Comparison of ENCODE assay signal across 23 mouse cellular contexts in genomic region chr4:148185819-148186218, GRCm38 (mm10). TPM values are rescaled to one million over a fixed set of nuclear protein-coding genes. Genes with fewer than 3 reads are reported as not detected.
A peak's percentile ranks its signal among the peaks of the same experiment; 100 is the strongest.
DNase-seq lines count a peak whose midpoint lies in the region; ATAC-seq and TF ChIP-seq lines count a peak whose summit lies in the region.
"Had no signal": no experiment of that assay in that cellular context is flagged by ENCODE, and none has a peak within 500 bp of the region (broad histone marks: within the 10 kb centered on the region; RNA-seq: fewer than 3 reads in every experiment).

No protein-coding gene starts in this region.

- no peaks in the 10 kb centered on the region for H3K27me3 ChIP-seq in intestine, postnatal 0 days (replicated peaks; ENCODE audit: control insufficient read depth, insufficient read depth, low read length)
- H3K27me3 ChIP-seq in intestine, embryonic 16.5 days (replicated peaks; ENCODE audit: control insufficient read depth, insufficient read depth, low read length), result peaks cover under 1% of the 10 kb centered on the region; the same call in 1 of the 2 replicates
- H3K27me3 ChIP-seq in midbrain, postnatal 0 days (ENCODE audit: insufficient read depth, low read length), result no peaks in the 10 kb centered on the region
- no peaks in the 10 kb centered on the region for H3K27me3 ChIP-seq in midbrain, embryonic 11.5 days (ENCODE audit: control insufficient read depth, insufficient read depth, low read length)
- no peaks in the 10 kb centered on the region; a peak in 2 of 4 replicates for H3K27me3 ChIP-seq in MEL (ENCODE audit: control insufficient read depth in 1 of 2, insufficient read depth in 2 of 2, low read length in 2 of 2)
- no peaks in the 10 kb centered on the region for H3K27me3 ChIP-seq in thymus, adult 2 months (ENCODE audit: control insufficient read depth, insufficient read depth, low read length)
- H3K27me3 ChIP-seq: hindbrain, embryonic 15.5 days; limb, embryonic 15.5 days had no signal

- TF ChIP-seq POLR2A in MEL (IDR thresholded peaks at IDR 0.05; ENCODE audit: control insufficient read depth in 1 of 2, insufficient read depth in 1 of 2, low read depth in 1 of 2, low read length in 2 of 2, poor library complexity in 1 of 2), result no peak
- TF ChIP-seq POLR2A in thymus, adult 2 months (IDR thresholded peaks at IDR 0.05; ENCODE audit: control insufficient read depth, extremely low read depth, insufficient read depth, low read length, poor library complexity), result no peak

- TF ChIP-seq RAD21 in MEL (IDR thresholded peaks at IDR 0.05; ENCODE audit: low read depth, low read length), result peak; percentile 3; the same call in 1 of the 2 replicates

- no peak for DNase-seq in midbrain, postnatal 0 days (ENCODE audit: low spot score)
- DNase-seq in midbrain, embryonic 11.5 days (ENCODE audit: low spot score, missing footprints), result no peak
- DNase-seq in MEL (ENCODE audit: low read depth, low spot score), result peak; percentile 35
- peak; percentile 36 for DNase-seq in testis, postnatal 14 days (ENCODE audit: low spot score)
- no peak for DNase-seq in thymus, adult 2 months
- DNase-seq: adrenal gland, adult 2 months; cerebellum, adult 11-12 months; gastrocnemius, postnatal 14 days; heart, postnatal 14 days; kidney, adult 2 months; kidney, postnatal 25 days; right cerebral cortex, adult 18-20 months; thymus, postnatal 36 days had no signal

- TF ChIP-seq EP300 in MEL (IDR thresholded peaks at IDR 0.05; ENCODE audit: low read depth in 1 of 2, low read length in 2 of 2), result no peak

- no peak overlapping the region for H3K9ac ChIP-seq in intestine, postnatal 0 days (ENCODE audit: low read depth, low read length)
- no peak overlapping the region for H3K9ac ChIP-seq in intestine, embryonic 16.5 days (ENCODE audit: low read depth, low read length)
- H3K9ac ChIP-seq in midbrain, postnatal 0 days (replicated peaks; ENCODE audit: low read length, poor library complexity, severe bottlenecking), result no peak overlapping the region
- no peak overlapping the region for H3K9ac ChIP-seq in midbrain, embryonic 11.5 days (ENCODE audit: low read length)
- H3K9ac ChIP-seq in MEL (ENCODE audit: control insufficient read depth, low read depth, low read length, poor library complexity, severe bottlenecking), result no peak overlapping the region
- H3K9ac ChIP-seq: embryonic facial prominence, embryonic 12.5 days; forebrain, embryonic 15.5 days; hindbrain, embryonic 15.5 days; limb, embryonic 15.5 days; stomach, embryonic 15.5 days had no signal

- no peak overlapping the region for H3K4me3 ChIP-seq in intestine, postnatal 0 days (ENCODE audit: low read depth, low read length)
- H3K4me3 ChIP-seq in intestine, embryonic 16.5 days (ENCODE audit: low read length), result no peak overlapping the region
- no peak overlapping the region for H3K4me3 ChIP-seq in midbrain, postnatal 0 days (ENCODE audit: low read depth, low read length)
- H3K4me3 ChIP-seq in midbrain, embryonic 11.5 days (ENCODE audit: low read depth, low read length), result no peak overlapping the region
- no peak overlapping the region for H3K4me3 ChIP-seq in MEL (ENCODE audit: control insufficient read depth in 1 of 2, insufficient read depth in 1 of 2, low read depth in 2 of 2, low read length in 2 of 2)
- H3K4me3 ChIP-seq in thymus, adult 2 months (ENCODE audit: control insufficient read depth, insufficient read depth, low read length), result no peak overlapping the region
- H3K4me3 ChIP-seq: embryonic facial prominence, embryonic 12.5 days; forebrain, embryonic 15.5 days; hindbrain, embryonic 15.5 days; limb, embryonic 15.5 days; megakaryocyte, embryonic 14.5 days; stomach, embryonic 15.5 days had no signal

- H3K27ac ChIP-seq in intestine, postnatal 0 days (ENCODE audit: low read depth, low read length), result no peak overlapping the region
- H3K27ac ChIP-seq in intestine, embryonic 16.5 days (ENCODE audit: low read length), result no peak overlapping the region
- no peak overlapping the region for H3K27ac ChIP-seq in midbrain, postnatal 0 days (ENCODE audit: low read depth, low read length)
- no peak overlapping the region for H3K27ac ChIP-seq in midbrain, embryonic 11.5 days (ENCODE audit: low read depth, low read length)
- no peak overlapping the region for H3K27ac ChIP-seq in MEL (ENCODE audit: control insufficient read depth, low read depth, low read length)
- no peak overlapping the region for H3K27ac ChIP-seq in thymus, adult 2 months (ENCODE audit: control insufficient read depth, insufficient read depth, low read length)
- H3K27ac ChIP-seq: embryonic facial prominence, embryonic 12.5 days; forebrain, embryonic 15.5 days; hindbrain, embryonic 15.5 days; limb, embryonic 15.5 days; stomach, embryonic 15.5 days had no signal

- no peaks in the 10 kb centered on the region for H3K4me1 ChIP-seq in intestine, postnatal 0 days (replicated peaks; ENCODE audit: control insufficient read depth, insufficient read depth, low read length)
- no peaks in the 10 kb centered on the region for H3K4me1 ChIP-seq in intestine, embryonic 16.5 days (ENCODE audit: control insufficient read depth, insufficient read depth, low read length)
- no peaks in the 10 kb centered on the region for H3K4me1 ChIP-seq in midbrain, postnatal 0 days (ENCODE audit: insufficient read depth, low read length)
- no peaks in the 10 kb centered on the region; the same call in 1 of the 2 replicates for H3K4me1 ChIP-seq in midbrain, embryonic 11.5 days (ENCODE audit: control insufficient read depth, insufficient read depth, low read length)
- no peaks in the 10 kb centered on the region for H3K4me1 ChIP-seq in MEL (ENCODE audit: control insufficient read depth in 1 of 2, insufficient read depth in 2 of 2, low read length in 2 of 2)
- no peaks in the 10 kb centered on the region for H3K4me1 ChIP-seq in thymus, adult 2 months (replicated peaks; ENCODE audit: control insufficient read depth, insufficient read depth, low read length)
- H3K4me1 ChIP-seq: forebrain, embryonic 15.5 days; megakaryocyte, embryonic 14.5 days; stomach, embryonic 15.5 days had no signal

- no peaks in the 10 kb centered on the region for H3K9me3 ChIP-seq in intestine, postnatal 0 days (ENCODE audit: control insufficient read depth)
- no peaks in the 10 kb centered on the region for H3K9me3 ChIP-seq in intestine, embryonic 16.5 days (ENCODE audit: control insufficient read depth, low read length)
- no peaks in the 10 kb centered on the region for H3K9me3 ChIP-seq in midbrain, postnatal 0 days (ENCODE audit: low read length)
- no peaks in the 10 kb centered on the region for H3K9me3 ChIP-seq in midbrain, embryonic 11.5 days (ENCODE audit: control insufficient read depth, low read length)
- H3K9me3 ChIP-seq in MEL (replicated peaks; ENCODE audit: insufficient read depth, low read length), result no peaks in the 10 kb centered on the region
- H3K9me3 ChIP-seq: embryonic facial prominence, embryonic 12.5 days; forebrain, embryonic 15.5 days; hindbrain, embryonic 15.5 days; limb, embryonic 15.5 days; stomach, embryonic 15.5 days had no signal

- TF ChIP-seq CTCF in intestine, postnatal 0 days (IDR thresholded peaks at IDR 0.05; ENCODE audit: low read depth), result peak; percentile 14; the same call in 1 of the 2 replicates
- peak; percentile 52 for TF ChIP-seq CTCF in midbrain, postnatal 0 days (IDR thresholded peaks at IDR 0.05)
- peak; percentile 53 to 63 (median 58) for TF ChIP-seq CTCF in MEL (IDR thresholded peaks at IDR 0.05 in 2 of 3, conservative IDR thresholded peaks at IDR 0.05 in 1 of 3; ENCODE audit: control insufficient read depth in 1 of 3, insufficient read depth in 1 of 3, low read depth in 2 of 3, low read length in 3 of 3, poor library complexity in 1 of 3, severe bottlenecking in 1 of 3)
- TF ChIP-seq CTCF in thymus, adult 2 months (IDR thresholded peaks at IDR 0.05; ENCODE audit: borderline replicate concordance, control insufficient read depth, extremely low read depth, insufficient read depth, low read length, poor library complexity), result no peak

- no peak for ATAC-seq in intestine, postnatal 0 days
- no peak for ATAC-seq in intestine, embryonic 16.5 days
- ATAC-seq in midbrain, postnatal 0 days (ENCODE audit: low FRiP score), result no peak
- ATAC-seq in midbrain, embryonic 11.5 days (ENCODE audit: low FRiP score), result no peak
- ATAC-seq: forebrain, embryonic 15.5 days; midbrain, embryonic 16.5 days had no signal

- WGBS in intestine, postnatal 0 days, result 58% methylated on average over 4 of the region's 4 CpGs
- WGBS in intestine, embryonic 16.5 days, result 64% methylated on average over 4 of the region's 4 CpGs
- 72% methylated on average over 4 of the region's 4 CpGs for WGBS in midbrain, postnatal 0 days
- 70% methylated on average over 4 of the region's 4 CpGs for WGBS in midbrain, embryonic 11.5 days
- 69% methylated on average over 4 of the region's 4 CpGs for WGBS in thymus, adult 2 months

- no peak overlapping the region for H3K4me2 ChIP-seq in intestine, postnatal 0 days (replicated peaks; ENCODE audit: low read depth)
- H3K4me2 ChIP-seq in intestine, embryonic 16.5 days (ENCODE audit: low read depth, low read length), result no peak overlapping the region
- no peak overlapping the region for H3K4me2 ChIP-seq in midbrain, postnatal 0 days (ENCODE audit: low read depth, low read length, poor library complexity, severe bottlenecking)
- no peak overlapping the region for H3K4me2 ChIP-seq in midbrain, embryonic 11.5 days
- H3K4me2 ChIP-seq: embryonic facial prominence, embryonic 12.5 days; forebrain, embryonic 15.5 days; heart, embryonic 11.5 days; hindbrain, embryonic 15.5 days; limb, embryonic 15.5 days; stomach, embryonic 15.5 days had no signal

- H3K79me2 ChIP-seq in MEL (ENCODE audit: control insufficient read depth, insufficient read depth, low read length, poor library complexity), result no peaks in the 10 kb centered on the region

- H3K36me3 ChIP-seq in intestine, postnatal 0 days (ENCODE audit: control insufficient read depth, insufficient read depth), result no peaks in the 10 kb centered on the region
- H3K36me3 ChIP-seq in intestine, embryonic 16.5 days (ENCODE audit: control insufficient read depth, insufficient read depth, low read length), result no peaks in the 10 kb centered on the region
- H3K36me3 ChIP-seq in midbrain, postnatal 0 days (ENCODE audit: insufficient read depth, low read length), result no peaks in the 10 kb centered on the region
- H3K36me3 ChIP-seq in midbrain, embryonic 11.5 days (ENCODE audit: control insufficient read depth, insufficient read depth, low read length), result no peaks in the 10 kb centered on the region
- no peaks in the 10 kb centered on the region for H3K36me3 ChIP-seq in MEL (ENCODE audit: control insufficient read depth in 1 of 2, insufficient read depth in 2 of 2, low read length in 2 of 2)
- H3K36me3 ChIP-seq in thymus, adult 2 months (ENCODE audit: control insufficient read depth, insufficient read depth, low read length), result no peaks in the 10 kb centered on the region
- H3K36me3 ChIP-seq: embryonic facial prominence, embryonic 12.5 days; forebrain, embryonic 15.5 days; hindbrain, embryonic 15.5 days; limb, embryonic 15.5 days; stomach, embryonic 15.5 days had no signal

RNA-seq across cellular contexts. Expression of gene Fbxo2, which starts 25.4 kb away (rescaled TPM):
- 0.44 and 0.76 TPM in 2 replicates for polyA plus RNA-seq in intestine, postnatal 0 days (2015; fragmentation: Nextera tagmentation; extraction: Ambion mirVana)
- polyA plus RNA-seq in intestine, embryonic 16.5 days (2015; fragmentation: Nextera tagmentation; extraction: Ambion mirVana), result 0.34 and 0.64 TPM in 2 replicates
- total RNA-seq in midbrain, postnatal 0 days (2014; rRNA removed), result 13.5 and 17.5 TPM in 2 replicates
- 17.0 and 18.1 TPM in 2 replicates for polyA plus RNA-seq in midbrain, postnatal 0 days (2015; fragmentation: Nextera tagmentation; extraction: Ambion mirVana)
- 0.58 and 1.1 TPM in 2 replicates for polyA plus RNA-seq in midbrain, embryonic 11.5 days (2014; fragmentation: Nextera tagmentation; extraction: Ambion mirVana)
- total RNA-seq in MEL (2012; rRNA removed), result 0.35 and 0.46 TPM in 2 replicates
- 1 to 10 TPM in 1 of 2 experiments, not detected in 1; 2.7 TPM for polyA plus RNA-seq in MEL (2012; ENCODE audit: insufficient read depth in 1 of 2, insufficient read length in 2 of 2, low read depth in 1 of 2, low replicate concordance in 2 of 2, missing spikeins in 1 of 2)
- polyA plus RNA-seq in thymus, adult 2 months (2012; rRNA removed), result 0.66 and 1.5 TPM in 2 replicates
- total RNA-seq: gastrocnemius, postnatal 14 days; heart, postnatal 14 days had no signal

RNA-seq across cellular contexts. Expression of gene Fbxo44, which starts 25.5 kb away (rescaled TPM):
- 7.7 and 9.3 TPM in 2 replicates for polyA plus RNA-seq in intestine, postnatal 0 days (2015; fragmentation: Nextera tagmentation; extraction: Ambion mirVana)
- polyA plus RNA-seq in intestine, embryonic 16.5 days (2015; fragmentation: Nextera tagmentation; extraction: Ambion mirVana), result 6.8 and 7.3 TPM in 2 replicates
- total RNA-seq in midbrain, postnatal 0 days (2014; rRNA removed), result 169 and 189 TPM in 2 replicates
- 107 and 116 TPM in 2 replicates for polyA plus RNA-seq in midbrain, postnatal 0 days (2015; fragmentation: Nextera tagmentation; extraction: Ambion mirVana)
- polyA plus RNA-seq in midbrain, embryonic 11.5 days (2014; fragmentation: Nextera tagmentation; extraction: Ambion mirVana), result 65.3 and 71.4 TPM in 2 replicates
- 2.3 and 3.2 TPM in 2 replicates for total RNA-seq in MEL (2012; rRNA removed)
- 1 to 10 TPM in 1 of 2 experiments, not detected in 1; 6.2 TPM for polyA plus RNA-seq in MEL (2012; ENCODE audit: insufficient read depth in 1 of 2, insufficient read length in 2 of 2, low read depth in 1 of 2, low replicate concordance in 2 of 2, missing spikeins in 1 of 2)
- polyA plus RNA-seq in thymus, adult 2 months (2012; rRNA removed), result 31.2 and 34.5 TPM in 2 replicates

RNA-seq across cellular contexts. Expression of gene Fbxo6, which starts 33.9 kb away (rescaled TPM):
- polyA plus RNA-seq in intestine, postnatal 0 days (2015; fragmentation: Nextera tagmentation; extraction: Ambion mirVana), result 55.4 and 60.6 TPM in 2 replicates
- 22.7 and 23.8 TPM in 2 replicates for polyA plus RNA-seq in intestine, embryonic 16.5 days (2015; fragmentation: Nextera tagmentation; extraction: Ambion mirVana)
- total RNA-seq in midbrain, postnatal 0 days (2014; rRNA removed), result 23.4 and 27.7 TPM in 2 replicates
- polyA plus RNA-seq in midbrain, postnatal 0 days (2015; fragmentation: Nextera tagmentation; extraction: Ambion mirVana), result 23.6 and 25.8 TPM in 2 replicates
- 13.1 and 14.2 TPM in 2 replicates for polyA plus RNA-seq in midbrain, embryonic 11.5 days (2014; fragmentation: Nextera tagmentation; extraction: Ambion mirVana)
- 35.1 and 37.3 TPM in 2 replicates for total RNA-seq in MEL (2012; rRNA removed)
- 10 to 100 TPM in 1 of 2 experiments, not detected in 1; 62.6 TPM for polyA plus RNA-seq in MEL (2012; ENCODE audit: insufficient read depth in 1 of 2, insufficient read length in 2 of 2, low read depth in 1 of 2, low replicate concordance in 2 of 2, missing spikeins in 1 of 2)
- 41.8 and 50.9 TPM in 2 replicates for polyA plus RNA-seq in thymus, adult 2 months (2012; rRNA removed)

RNA-seq across cellular contexts. Expression of gene Draxin, which starts 55.3 kb away (rescaled TPM):
- 0.03 and 0.05 TPM in 2 replicates for polyA plus RNA-seq in intestine, postnatal 0 days (2015; fragmentation: Nextera tagmentation; extraction: Ambion mirVana)
- polyA plus RNA-seq in intestine, embryonic 16.5 days (2015; fragmentation: Nextera tagmentation; extraction: Ambion mirVana), result 0.06 and 0.07 TPM in 2 replicates
- total RNA-seq in midbrain, postnatal 0 days (2014; rRNA removed), result 23.9 and 29.5 TPM in 2 replicates
- polyA plus RNA-seq in midbrain, postnatal 0 days (2015; fragmentation: Nextera tagmentation; extraction: Ambion mirVana), result 4.3 and 5.0 TPM in 2 replicates
- polyA plus RNA-seq in midbrain, embryonic 11.5 days (2014; fragmentation: Nextera tagmentation; extraction: Ambion mirVana), result 11.5 and 12.7 TPM in 2 replicates
- total RNA-seq in MEL (2012; rRNA removed), result 0.03 and 0.08 TPM in 2 replicates
- polyA plus RNA-seq in MEL (2012; ENCODE audit: insufficient read depth in 1 of 2, insufficient read length in 2 of 2, low read depth in 1 of 2, low replicate concordance in 2 of 2, missing spikeins in 1 of 2), result under 1 TPM in 1 of 2 experiments, not detected in 1; 0.17 TPM
- polyA plus RNA-seq in thymus, adult 2 months (2012; rRNA removed), result 0.26 and 0.34 TPM in 2 replicates

RNA-seq across cellular contexts. Expression of gene Mad2l2, which starts 55.6 kb away (rescaled TPM):
- polyA plus RNA-seq in intestine, postnatal 0 days (2015; fragmentation: Nextera tagmentation; extraction: Ambion mirVana), result 22.6 and 24.9 TPM in 2 replicates
- polyA plus RNA-seq in intestine, embryonic 16.5 days (2015; fragmentation: Nextera tagmentation; extraction: Ambion mirVana), result 29.3 and 30.1 TPM in 2 replicates
- 42.0 and 51.7 TPM in 2 replicates for total RNA-seq in midbrain, postnatal 0 days (2014; rRNA removed)
- 84.0 and 89.1 TPM in 2 replicates for polyA plus RNA-seq in midbrain, postnatal 0 days (2015; fragmentation: Nextera tagmentation; extraction: Ambion mirVana)
- polyA plus RNA-seq in midbrain, embryonic 11.5 days (2014; fragmentation: Nextera tagmentation; extraction: Ambion mirVana), result 82.7 and 83.6 TPM in 2 replicates
- total RNA-seq in MEL (2012; rRNA removed), result 28.4 and 28.6 TPM in 2 replicates
- polyA plus RNA-seq in MEL (2012; ENCODE audit: insufficient read depth in 1 of 2, insufficient read length in 2 of 2, low read depth in 1 of 2, low replicate concordance in 2 of 2, missing spikeins in 1 of 2), result 10 to 100 TPM in 1 of 2 experiments, not detected in 1; 44.8 TPM
- 32.9 and 37.7 TPM in 2 replicates for polyA plus RNA-seq in thymus, adult 2 months (2012; rRNA removed)

Comparison
In these comparisons a context has a peak if more than half of its experiments do, and no peak if none do; other contexts are left out.
1. DNase-seq: peak in MEL (single experiment) and testis, postnatal 14 days (single experiment); none in midbrain, postnatal 0 days (single experiment), midbrain, embryonic 11.5 days (single experiment) and thymus, adult 2 months (single experiment).